Mouse (Mus musculus) erythroblast, embryonic 14.5 days (primary cell): ENCODE results near the gene Grip1.

ENCODE experiments used
- GATA1 ChIP-seq: IDR thresholded peaks from 2 replicates; pipeline ENCODE4 v1.6.1; 2012; ENCODE audit warnings: low read length, inconsistent platforms, mixed read lengths
- TAL1 ChIP-seq: IDR thresholded peaks from 3 replicates; pipeline ENCODE4 v1.6.1; 2012; ENCODE audit warnings: low read length, inconsistent platforms, mixed read lengths

DNA sequence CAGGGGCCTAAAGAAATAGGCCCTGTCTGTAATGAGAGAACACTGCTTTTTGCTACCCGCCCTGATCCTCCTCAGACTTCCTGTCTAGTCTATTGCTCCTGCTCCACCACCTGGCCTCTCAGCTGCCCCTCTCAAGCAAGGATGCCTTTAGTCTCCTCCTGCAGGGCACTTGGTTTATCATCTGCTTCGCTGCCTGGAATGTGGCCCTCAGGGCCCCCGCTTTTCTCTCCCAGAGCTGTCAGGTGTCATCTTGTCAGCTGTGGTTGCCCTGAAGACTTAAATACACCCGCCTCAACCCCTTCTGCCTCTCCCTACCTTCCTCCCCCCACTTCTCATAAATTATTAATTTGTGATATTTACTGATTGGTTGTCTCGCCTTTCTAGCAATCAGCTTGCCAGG lies 190.7 kb downstream of the Grip1 start:
- no peak for TF ChIP-seq TAL1
- no peak for TF ChIP-seq GATA1
